Mouse (Mus musculus) midbrain, postnatal 0 days (tissue): ENCODE data around the gene Rps3. TPM values are rescaled to one million over a fixed set of nuclear protein-coding genes. Genes with fewer than 3 reads are reported as not detected.
"Not testable (repeated sequence)": the region's sequence is repeated elsewhere in the genome, so short reads cannot be mapped to it uniquely, and the experiment has no call there.

Source experiments
- ATAC-seq: fragments of 200-750 bp; cut with Nextera tagmentation; 2 replicates; pipeline ENCODE4 v1.8.0; 2017; ENCODE audit warnings: moderate number of reproducible peaks, mild to moderate bottlenecking, moderate TSS enrichment, moderate library complexity; ENCODE audit not compliant: low FRiP score
- DNase-seq: peaks from one replicate; pipeline ENCODE4 v3.0.0-alpha.2; 2015; ENCODE audit warnings: low spot score
- H3K27ac ChIP-seq: fragments of 300-500 bp; sonication (generic); 2 replicates; pipeline ENCODE4 v1.5.1; 2014; ENCODE audit warnings: low read depth, mild to moderate bottlenecking, low read length, mixed read lengths
- H3K27me3 ChIP-seq: fragments of 300-500 bp; sonication (generic); 2 replicates; pipeline ENCODE4 v1.6.1; 2014; ENCODE audit warnings: low read length, control low read depth, mixed read lengths; ENCODE audit not compliant: insufficient read depth
- H3K36me3 ChIP-seq: fragments of 300-500 bp; sonication (generic); 2 replicates; pipeline ENCODE4 v1.6.1; 2014; ENCODE audit warnings: low read length, control low read depth, mixed read lengths; ENCODE audit not compliant: insufficient read depth
- H3K4me1 ChIP-seq: fragments of 300-500 bp; sonication (generic); 2 replicates; pipeline ENCODE4 v1.6.1; 2014; ENCODE audit warnings: mild to moderate bottlenecking, control low read depth, antibody characterized with exemption, low read length, mixed read lengths; ENCODE audit not compliant: insufficient read depth
- H3K4me2 ChIP-seq: fragments of 300-500 bp; sonication (generic); 2 replicates; pipeline ENCODE4 v1.6.1; 2014; ENCODE audit warnings: low read depth, mild to moderate bottlenecking, low read length, mixed read lengths; ENCODE audit not compliant: poor library complexity, severe bottlenecking
- H3K4me3 ChIP-seq: fragments of 300-500 bp; sonication (generic); 2 replicates; pipeline ENCODE4 v1.5.1; 2014; ENCODE audit warnings: low read depth, mild to moderate bottlenecking, low read length, moderate library complexity
- H3K9ac ChIP-seq: fragments of 300-500 bp; sonication (generic); replicated peaks from 2 replicates; pipeline ENCODE4 v1.6.1; 2014; ENCODE audit warnings: mild to moderate bottlenecking, low read length, moderate library complexity, mixed read lengths; ENCODE audit not compliant: poor library complexity, severe bottlenecking
- H3K9me3 ChIP-seq: fragments of 300-500 bp; sonication (generic); 2 replicates; pipeline ENCODE4 v1.6.1; 2016; ENCODE audit warnings: low read length, control low read depth
- CTCF ChIP-seq: IDR thresholded peaks from 2 replicates; pipeline ENCODE4 v1.5.1; 2016; ENCODE audit warnings: antibody characterized with exemption, mild to moderate bottlenecking
- WGBS: fragments of 180-500 bp; shearing (Covaris S2); extraction: QIAGEN DNeasy Blood & Tissue Kit; methylation state at CpG from one replicate; pipeline ENCODE4 v1.1.7; 2014; 5-methylcytosine and 5-hydroxymethylcytosine counted together
- polyA plus RNA-seq: library from polyadenylated mRNA; unstranded; fragments of >200 nt; fragmentation: Nextera tagmentation; extraction: Ambion mirVana; gene quantifications from 2 replicates; pipeline ENCODE4 v1.2.1, GENCODE M21; 2015
- total RNA-seq: library from RNA; depleted of rRNA; stranded (reverse); fragments of >200 nt; gene quantifications from 2 replicates; pipeline ENCODE4 v1.2.3, GENCODE M21; 2014

The Rps3 gene
- total and polyA plus RNA-seq, 2 experiments from 2014 or later, result 440 to 453 TPM

DNA sequence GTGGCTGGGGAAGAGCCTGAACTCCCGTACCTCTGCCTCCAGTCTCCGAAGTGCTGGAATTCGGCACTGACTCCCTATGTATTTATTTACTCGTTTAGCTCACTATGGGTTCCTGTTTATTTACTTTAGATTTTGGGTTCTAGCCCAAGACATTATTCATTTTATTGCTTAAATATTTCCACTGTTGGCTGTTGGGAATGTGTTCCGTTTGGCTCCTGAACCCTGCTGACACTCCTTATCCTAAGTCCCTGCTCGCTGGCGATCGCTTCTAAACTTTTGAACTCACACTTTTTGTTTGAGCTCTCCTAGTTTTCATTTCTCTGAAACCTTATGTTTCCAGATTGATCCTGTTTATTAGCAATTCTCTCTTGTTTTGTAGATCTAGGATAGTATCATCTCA, 39.6 kb upstream of the Rps3 start:
- Histone ChIP-seq H3K4me2 (no peak overlapping the region), H3K27ac (no peak overlapping the region), H3K36me3 (no peaks in the 10 kb centered on the region), H3K9ac (no peak overlapping the region), H3K9me3 (no peaks in the 10 kb centered on the region), H3K4me3 (no peak overlapping the region), H3K4me1 (no peaks in the 10 kb centered on the region), H3K27me3 (no peaks in the 10 kb centered on the region)
- ATAC-seq (no peak), DNase-seq (no peak)
- TF ChIP-seq CTCF, result no peak
- WGBS, result 79% methylated on average over 8 of the region's 8 CpGs

DNA sequence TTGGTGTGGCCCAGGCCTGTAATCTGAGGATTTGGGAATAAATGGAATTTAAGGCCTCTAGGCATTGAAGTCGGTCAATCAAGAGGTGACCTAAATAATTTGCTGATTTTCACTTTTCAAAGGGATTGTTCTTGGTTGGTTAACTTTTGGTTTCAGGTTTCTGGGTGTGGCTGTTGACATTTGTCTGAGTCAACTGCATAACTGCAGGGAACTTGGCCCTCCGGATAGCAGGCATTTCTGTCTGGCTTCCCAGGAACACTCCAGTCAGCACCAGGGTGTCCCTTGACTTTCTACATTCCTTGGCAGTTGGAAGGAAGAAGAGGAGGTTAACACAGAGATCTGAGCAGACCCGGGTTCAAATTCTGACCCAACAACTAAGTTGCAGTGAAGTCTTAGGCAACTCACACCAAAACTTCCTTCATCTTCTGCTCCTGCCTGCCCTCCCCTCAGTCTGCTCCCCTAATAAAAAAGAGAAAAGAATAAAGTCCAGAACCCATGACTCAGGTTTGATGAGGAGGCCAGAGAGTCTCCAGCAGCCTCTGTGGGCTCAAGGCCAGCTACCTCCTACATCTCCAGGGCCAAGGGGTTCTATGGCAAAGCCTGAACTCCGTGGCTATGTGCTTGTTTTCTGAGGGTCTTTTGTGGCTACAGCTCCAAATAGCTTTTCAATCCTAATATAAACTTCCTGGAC, 35.6 kb upstream of the Rps3 start:
- no peak overlapping the region for H3K9ac ChIP-seq
- 66% methylated on average over 4 of the region's 4 CpGs for WGBS
- H3K36me3 ChIP-seq, result no peaks in the 10 kb centered on the region
- no peak for ATAC-seq
- no peaks in the 10 kb centered on the region for H3K9me3 ChIP-seq
- no peak overlapping the region for H3K27ac ChIP-seq
- H3K27me3 ChIP-seq, result no peaks in the 10 kb centered on the region
- TF ChIP-seq CTCF, result no peak
- no peak overlapping the region for H3K4me2 ChIP-seq
- H3K4me1 ChIP-seq, result no peaks in the 10 kb centered on the region
- DNase-seq, result no peak
- no peak overlapping the region for H3K4me3 ChIP-seq

- Histone ChIP-seq H3K9me3 (no peaks in the 10 kb centered on the region), H3K4me1 (no peaks in the 10 kb centered on the region), H3K27me3 (no peaks in the 10 kb centered on the region), H3K4me2 (no peak overlapping the region), H3K36me3 (no peaks in the 10 kb centered on the region), H3K9ac (no peak overlapping the region), H3K4me3 (no peak overlapping the region), H3K27ac (no peak overlapping the region)
- ATAC-seq (no peak), DNase-seq (no peak)
- no peak for TF ChIP-seq CTCF
- 87% methylated on average over 3 of the region's 3 CpGs for WGBS
Observed at GRCm38 (mm10) chr7:99516814-99517157, 33.2 kb upstream of the Rps3 start.

DNA sequence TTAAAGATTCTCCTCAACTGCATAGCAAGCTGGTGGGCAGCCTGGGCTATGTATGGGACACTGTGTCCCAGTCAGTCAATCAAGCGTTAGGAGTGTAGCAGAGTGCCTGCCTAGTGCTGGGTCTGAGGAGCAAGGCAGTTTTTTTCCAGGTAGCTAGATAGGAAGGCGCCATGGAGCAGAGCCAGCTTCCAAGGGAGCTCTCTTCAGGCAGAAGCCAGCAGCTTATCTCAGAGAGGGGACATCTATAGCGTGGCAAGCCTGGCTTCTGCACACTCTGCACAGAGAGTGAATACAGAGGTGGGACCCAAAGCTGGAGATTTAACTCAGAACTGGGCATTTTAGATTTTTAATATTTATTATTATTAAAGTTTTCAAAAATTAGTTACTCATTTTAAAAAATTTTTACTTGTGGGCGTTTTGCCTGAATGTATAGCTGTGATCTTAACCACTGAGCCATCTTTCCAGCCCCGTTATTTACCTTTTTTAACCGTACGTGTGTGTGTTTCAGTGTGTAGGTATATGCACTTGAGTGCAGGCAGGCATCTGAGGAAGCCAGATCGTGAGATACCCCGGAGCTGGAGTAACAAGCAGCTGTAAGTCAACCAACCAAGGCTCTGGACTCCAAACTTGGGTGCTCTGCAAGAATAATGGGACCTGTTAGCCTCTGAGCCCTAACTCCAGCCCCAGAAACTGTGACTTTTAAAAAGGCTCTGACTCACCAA, 32.7 kb upstream of the Rps3 start:
- Histone ChIP-seq H3K9me3 (no peaks in the 10 kb centered on the region), H3K4me1 (no peaks in the 10 kb centered on the region), H3K4me2 (no peak overlapping the region), H3K9ac (no peak overlapping the region), H3K36me3 (no peaks in the 10 kb centered on the region), H3K4me3 (no peak overlapping the region), H3K27ac (no peak overlapping the region), H3K27me3 (no peaks in the 10 kb centered on the region)
- TF ChIP-seq CTCF, result no peak
- DNase-seq (no peak), ATAC-seq (no peak)
- WGBS, result 88% methylated on average over 9 of the region's 9 CpGs

DNA sequence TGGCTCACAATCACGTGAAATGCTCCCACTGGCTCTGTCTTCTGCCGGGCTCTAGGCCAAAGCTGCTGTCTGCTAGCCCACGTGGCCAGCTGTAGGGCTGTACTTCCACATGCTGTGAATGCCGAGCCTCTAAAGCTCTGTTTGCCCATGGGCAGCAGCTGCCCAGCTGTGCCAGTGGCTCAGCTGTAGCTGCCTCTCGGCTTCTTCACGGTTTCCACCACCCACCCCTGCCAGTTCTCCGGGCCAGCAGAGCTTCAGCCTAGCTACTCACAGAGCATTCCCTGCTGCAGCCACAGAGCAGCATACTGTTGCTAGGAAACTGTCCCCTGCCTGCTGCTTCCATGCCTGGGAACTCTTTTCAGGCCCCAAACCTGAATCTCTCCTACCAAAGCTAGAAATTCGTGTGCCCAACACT, 26.6 kb upstream of the Rps3 start:
- TF ChIP-seq CTCF, result no peak; the same call in 1 of the 2 replicates
- ATAC-seq (peak; percentile 88; the same call in 1 of the 2 replicates), DNase-seq (peak; percentile 84)
- Histone ChIP-seq H3K4me1 (peaks cover 9% of the 10 kb centered on the region), H3K9ac (0 out of 2 replicates have a peak overlapping the region, but pooled peaks have one; percentile 8), H3K4me2 (0 out of 2 replicates have a peak overlapping the region, but pooled peaks have one; percentile 26), H3K36me3 (no peaks in the 10 kb centered on the region), H3K4me3 (no peak overlapping the region), H3K9me3 (no peaks in the 10 kb centered on the region), H3K27ac (peak overlapping the region; percentile 69), H3K27me3 (no peaks in the 10 kb centered on the region)
- WGBS, result under 1% methylated on average over 8 of the region's 8 CpGs

DNA sequence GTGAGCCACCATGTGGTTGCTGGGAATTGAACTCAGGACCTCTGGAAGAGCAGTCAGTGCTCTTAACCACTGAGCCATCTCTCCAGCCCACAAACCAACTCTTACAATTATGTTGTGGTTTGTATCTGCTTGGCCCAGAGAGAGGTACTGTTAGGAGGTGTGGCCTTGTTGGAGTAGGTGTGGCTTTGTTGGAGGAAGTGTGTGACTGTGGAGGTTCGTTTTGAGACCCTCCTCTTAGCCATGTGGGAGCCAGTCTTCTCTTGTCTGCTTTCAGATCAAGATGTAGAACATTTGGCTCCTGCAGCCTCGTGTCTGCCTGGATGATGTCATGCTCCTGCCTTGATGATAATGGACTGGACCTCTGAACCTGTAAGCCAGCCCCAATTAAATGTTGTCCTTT, 24.6 kb upstream of the Rps3 start:
- not testable (repeated sequence) for H3K4me3 ChIP-seq, DNase-seq, H3K36me3 ChIP-seq, H3K27ac ChIP-seq, H3K4me1 ChIP-seq, H3K9me3 ChIP-seq, H3K27me3 ChIP-seq, ATAC-seq, H3K4me2 ChIP-seq, H3K9ac ChIP-seq
- WGBS, result 32% methylated on average over 2 of the region's 2 CpGs
